Mouse (Mus musculus): ENCODE results near the gene Klf13. TPM values are rescaled to one million over a fixed set of nuclear protein-coding genes. Genes with fewer than 3 reads are reported as not detected.

Klf13 gene
- polyA plus RNA-seq, 1 experiment from 2014 or later: 16.7 TPM

- no peaks in the 10 kb centered on the region for H3K36me3 ChIP-seq
- peaks cover 31% of the 10 kb centered on the region for H3K4me1 ChIP-seq (replicated peaks)
- H3K9me3 ChIP-seq (replicated peaks): no peaks in the 10 kb centered on the region
- peak overlapping the region; percentile 86 for H3K27ac ChIP-seq (ENCODE audit: poor library complexity, severe bottlenecking)
- no peak for ATAC-seq (ENCODE audit: insufficient number of reproducible peaks, low FRiP score)
- H3K27me3 ChIP-seq (replicated peaks): no peaks in the 10 kb centered on the region
- peak overlapping the region; percentile 79 for H3K4me3 ChIP-seq
- WGBS: 1% methylated on average over 34 of the region's 34 CpGs
- H3K9ac ChIP-seq: peak overlapping the region; percentile 92
- peak overlapping the region; percentile 87 for H3K4me2 ChIP-seq
Measured at GRCm38 (mm10) chr7:63936188-63936985, 2.3 kb downstream of the Klf13 start.

DNA sequence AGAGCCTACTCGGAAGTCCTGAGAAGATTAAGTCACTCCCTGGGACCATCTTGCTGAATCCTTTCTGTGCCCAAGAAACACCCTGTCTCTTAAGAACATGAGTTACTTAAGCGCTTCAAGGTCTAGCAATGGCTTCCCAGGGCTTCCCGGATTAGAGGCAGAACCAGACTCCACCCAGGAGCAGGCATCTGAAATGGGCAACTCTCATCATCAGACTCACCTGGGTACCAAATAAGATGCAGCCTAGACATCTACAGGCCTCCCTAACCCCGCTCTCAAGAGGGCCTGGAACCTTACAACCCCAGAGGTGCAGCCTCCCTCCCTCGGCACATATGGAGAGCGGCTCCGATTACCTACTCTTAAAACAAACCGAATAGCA is 2.9 kb downstream of the Klf13 start:
- peak overlapping the region; percentile 92 for H3K9ac ChIP-seq
- H3K27me3 ChIP-seq (replicated peaks): no peaks in the 10 kb centered on the region
- H3K4me2 ChIP-seq: peak overlapping the region; percentile 87
- no peak for ATAC-seq (ENCODE audit: insufficient number of reproducible peaks, low FRiP score)
- H3K27ac ChIP-seq (ENCODE audit: poor library complexity, severe bottlenecking): peak overlapping the region; percentile 86; the same call in 1 of the 2 replicates
- H3K4me3 ChIP-seq: peak overlapping the region; percentile 79
- 20% methylated on average over 8 of the region's 8 CpGs for WGBS
- H3K36me3 ChIP-seq: no peaks in the 10 kb centered on the region
- peaks cover 31% of the 10 kb centered on the region for H3K4me1 ChIP-seq (replicated peaks)
- H3K9me3 ChIP-seq (replicated peaks): no peaks in the 10 kb centered on the region

GRCm38 (mm10) chr7:63934530-63934929 is 4.2 kb downstream of the Klf13 start:
- H3K27ac ChIP-seq (ENCODE audit: poor library complexity, severe bottlenecking): no peak overlapping the region
- ATAC-seq (ENCODE audit: insufficient number of reproducible peaks, low FRiP score): no peak
- no peaks in the 10 kb centered on the region for H3K27me3 ChIP-seq (replicated peaks)
- no peak overlapping the region for H3K4me3 ChIP-seq
- H3K9ac ChIP-seq: peak overlapping the region; percentile 43; the same call in 1 of the 2 replicates
- H3K4me2 ChIP-seq: no peak overlapping the region
- H3K4me1 ChIP-seq (replicated peaks): peaks cover 28% of the 10 kb centered on the region
- WGBS: 42% methylated on average over 1 of the region's 1 CpGs
- no peaks in the 10 kb centered on the region for H3K36me3 ChIP-seq
- H3K9me3 ChIP-seq (replicated peaks): no peaks in the 10 kb centered on the region

DNA sequence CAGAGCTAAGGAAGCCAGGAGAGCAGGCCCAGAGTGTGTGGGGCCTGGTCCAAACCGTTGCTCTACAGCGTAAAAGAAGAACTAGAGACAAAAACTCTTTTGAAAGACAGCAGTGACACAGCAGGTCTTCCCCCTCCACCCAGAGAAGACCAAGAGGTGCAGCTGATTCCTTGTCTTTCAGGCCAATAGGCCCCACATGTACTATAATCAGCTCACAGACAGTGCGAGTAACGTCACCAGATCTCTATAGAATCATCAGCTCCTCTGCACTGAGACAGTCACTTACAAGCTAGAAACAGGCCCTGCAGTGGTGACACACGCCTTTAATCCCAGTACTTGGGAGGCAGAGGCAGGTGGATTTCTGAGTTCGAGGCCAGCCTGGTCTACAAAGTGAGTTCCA is 4.8 kb downstream of the Klf13 start:
- 69% methylated on average over 6 of the region's 6 CpGs for WGBS
- H3K9ac ChIP-seq: no peak overlapping the region
- no peak overlapping the region for H3K4me2 ChIP-seq
- no peaks in the 10 kb centered on the region for H3K36me3 ChIP-seq
- no peak overlapping the region for H3K4me3 ChIP-seq
- H3K27me3 ChIP-seq (replicated peaks): no peaks in the 10 kb centered on the region
- ATAC-seq (ENCODE audit: insufficient number of reproducible peaks, low FRiP score): no peak
- H3K27ac ChIP-seq (ENCODE audit: poor library complexity, severe bottlenecking): no peak overlapping the region
- H3K9me3 ChIP-seq (replicated peaks): no peaks in the 10 kb centered on the region
- H3K4me1 ChIP-seq (replicated peaks): peaks cover 30% of the 10 kb centered on the region

DNA sequence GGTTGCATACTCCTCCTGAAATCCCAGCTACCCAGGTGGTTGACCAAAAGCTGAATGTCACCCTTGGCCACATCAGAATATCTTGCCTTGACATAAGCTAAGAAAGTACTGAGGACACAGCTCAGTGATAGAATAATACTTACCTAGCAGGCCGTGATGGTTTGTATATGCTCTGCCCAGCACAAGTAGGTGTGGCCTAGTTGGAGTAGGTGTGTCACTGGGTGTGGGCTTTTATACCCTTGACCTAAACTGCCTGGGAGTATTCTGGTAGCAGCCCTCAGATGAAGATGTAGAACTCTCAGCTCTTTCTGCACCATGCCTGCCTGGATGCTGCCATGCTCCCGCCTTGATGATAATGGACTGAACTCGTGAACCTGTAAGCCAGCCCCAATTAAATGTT is 6.3 kb downstream of the Klf13 start:
- Histone ChIP-seq H3K4me3 (no peak overlapping the region), H3K4me1 (replicated peaks) (peaks cover 35% of the 10 kb centered on the region), H3K9me3 (replicated peaks) (no peaks in the 10 kb centered on the region), H3K4me2 (no peak overlapping the region), H3K27me3 (replicated peaks) (no peaks in the 10 kb centered on the region), H3K27ac (ENCODE audit: poor library complexity, severe bottlenecking) (no peak overlapping the region), H3K9ac (no peak overlapping the region), H3K36me3 (no peaks in the 10 kb centered on the region)
- no peak for ATAC-seq (ENCODE audit: insufficient number of reproducible peaks, low FRiP score)
- WGBS: 82% methylated on average over 3 of the region's 3 CpGs

- no peaks in the 10 kb centered on the region for H3K9me3 ChIP-seq (replicated peaks)
- H3K4me1 ChIP-seq (replicated peaks): peaks cover 34% of the 10 kb centered on the region
- no peaks in the 10 kb centered on the region for H3K27me3 ChIP-seq (replicated peaks)
- H3K4me2 ChIP-seq: no peak overlapping the region
- H3K9ac ChIP-seq: no peak overlapping the region
- no peak overlapping the region for H3K27ac ChIP-seq (ENCODE audit: poor library complexity, severe bottlenecking)
- no peak for ATAC-seq (ENCODE audit: insufficient number of reproducible peaks, low FRiP score)
- no peak overlapping the region for H3K4me3 ChIP-seq
- WGBS: 86% methylated on average over 5 of the region's 5 CpGs
- H3K36me3 ChIP-seq: no peaks in the 10 kb centered on the region
Measured at GRCm38 (mm10) chr7:63930766-63931165, 7.9 kb downstream of the Klf13 start.

DNA sequence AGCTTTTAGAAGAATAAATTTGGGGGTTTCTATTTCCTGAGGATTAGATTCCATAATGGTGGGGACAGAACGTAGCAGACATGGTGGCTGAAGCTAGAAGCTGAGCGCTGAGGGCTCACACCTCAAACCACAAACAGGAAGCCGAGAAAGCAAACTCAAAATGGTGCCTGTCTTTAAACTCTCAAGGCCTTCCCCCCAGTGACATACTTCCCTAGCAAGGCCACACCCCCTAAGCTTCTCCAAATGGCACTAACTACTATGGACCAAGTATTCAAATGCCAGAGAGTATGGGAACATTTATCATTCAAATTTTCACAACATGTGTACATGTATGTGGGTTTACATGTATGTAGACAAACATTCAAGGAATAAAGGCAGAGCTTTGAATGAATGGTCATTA is 8.6 kb downstream of the Klf13 start:
- WGBS: 90% methylated on average over 3 of the region's 3 CpGs
- no peak overlapping the region for H3K9ac ChIP-seq
- H3K4me1 ChIP-seq (replicated peaks): peaks cover 34% of the 10 kb centered on the region
- H3K27me3 ChIP-seq (replicated peaks): no peaks in the 10 kb centered on the region
- H3K27ac ChIP-seq (ENCODE audit: poor library complexity, severe bottlenecking): no peak overlapping the region
- no peaks in the 10 kb centered on the region for H3K9me3 ChIP-seq (replicated peaks)
- no peak overlapping the region for H3K4me2 ChIP-seq
- no peak for ATAC-seq (ENCODE audit: insufficient number of reproducible peaks, low FRiP score)
- no peaks in the 10 kb centered on the region for H3K36me3 ChIP-seq
- no peak overlapping the region for H3K4me3 ChIP-seq

DNA sequence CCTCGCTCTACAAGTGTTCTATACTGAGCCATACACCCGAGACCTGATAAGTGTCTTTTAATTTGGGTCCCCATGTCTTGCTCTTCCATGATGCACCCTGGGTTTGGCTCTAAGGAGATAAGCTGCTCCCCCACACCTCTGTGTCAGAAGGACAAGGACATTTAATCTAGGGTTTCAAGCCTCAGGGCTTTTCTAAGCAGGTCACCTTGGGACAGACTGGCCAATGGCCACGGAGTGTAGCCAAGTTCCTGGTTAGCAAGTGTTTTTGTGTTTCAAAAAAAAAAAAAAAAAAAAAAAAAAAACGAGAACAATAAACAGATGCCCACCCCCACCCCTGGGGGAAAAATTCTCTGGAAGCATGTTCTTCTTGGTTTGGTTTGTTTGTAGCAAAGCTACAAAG is 9.6 kb downstream of the Klf13 start:
- ATAC-seq (ENCODE audit: insufficient number of reproducible peaks, low FRiP score): no peak
- Histone ChIP-seq H3K27me3 (replicated peaks) (no peaks in the 10 kb centered on the region), H3K36me3 (no peaks in the 10 kb centered on the region), H3K27ac (ENCODE audit: poor library complexity, severe bottlenecking) (no peak overlapping the region), H3K9me3 (replicated peaks) (no peaks in the 10 kb centered on the region), H3K9ac (no peak overlapping the region), H3K4me2 (no peak overlapping the region), H3K4me3 (no peak overlapping the region), H3K4me1 (replicated peaks) (peaks cover 34% of the 10 kb centered on the region)
- WGBS: 79% methylated on average over 4 of the region's 4 CpGs

DNA sequence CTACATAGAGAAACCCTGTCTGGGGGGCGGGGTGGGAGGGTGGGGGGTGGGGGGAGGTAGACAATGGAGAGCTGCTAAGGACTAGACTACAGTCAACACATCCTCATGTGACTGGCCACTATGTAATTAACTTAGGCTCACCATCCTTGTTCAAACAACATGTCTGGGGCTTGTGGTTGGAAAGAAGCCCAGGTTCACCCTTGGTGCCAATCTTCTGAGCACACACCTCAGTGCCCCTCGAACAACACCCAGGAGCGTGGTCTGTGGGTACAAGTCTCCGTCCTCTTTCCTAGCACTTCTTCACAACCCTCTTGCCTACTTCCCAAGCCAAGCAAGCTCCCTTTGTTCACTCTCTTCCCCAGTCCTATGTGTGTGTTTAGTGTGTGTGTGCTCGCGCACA is 11.6 kb downstream of the Klf13 start:
- H3K36me3 ChIP-seq: no peaks in the 10 kb centered on the region
- H3K27ac ChIP-seq (ENCODE audit: poor library complexity, severe bottlenecking): no peak overlapping the region
- H3K9ac ChIP-seq: no peak overlapping the region
- H3K4me2 ChIP-seq: no peak overlapping the region
- ATAC-seq (ENCODE audit: insufficient number of reproducible peaks, low FRiP score): no peak
- WGBS: 96% methylated on average over 6 of the region's 6 CpGs
- peaks cover 3% of the 10 kb centered on the region; the same call in 1 of the 2 replicates for H3K9me3 ChIP-seq (replicated peaks)
- H3K4me3 ChIP-seq: no peak overlapping the region
- no peaks in the 10 kb centered on the region for H3K27me3 ChIP-seq (replicated peaks)
- peaks cover 33% of the 10 kb centered on the region for H3K4me1 ChIP-seq (replicated peaks)

DNA sequence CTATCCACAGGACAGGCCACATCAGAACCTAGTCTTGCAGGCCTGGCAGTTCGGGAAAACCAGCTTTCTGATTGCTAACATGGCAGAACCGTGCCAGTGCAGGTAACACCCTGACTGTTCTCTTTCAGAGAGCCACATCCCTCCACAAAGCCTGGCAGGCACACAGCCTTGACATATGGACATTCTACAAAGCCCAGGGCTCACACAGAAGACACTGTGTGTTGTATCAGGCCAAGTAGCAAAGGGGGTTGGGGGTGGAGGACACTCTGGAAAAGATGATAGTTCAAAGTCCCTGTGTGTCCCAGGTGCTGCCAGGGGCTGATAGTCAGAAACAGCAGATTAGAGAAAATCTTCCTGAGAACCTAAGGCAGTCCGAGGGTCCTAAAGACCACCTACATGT is 12.2 kb downstream of the Klf13 start:
- Histone ChIP-seq H3K9ac (no peak overlapping the region), H3K4me3 (no peak overlapping the region), H3K36me3 (no peaks in the 10 kb centered on the region), H3K4me2 (no peak overlapping the region), H3K27me3 (replicated peaks) (no peaks in the 10 kb centered on the region), H3K27ac (ENCODE audit: poor library complexity, severe bottlenecking) (no peak overlapping the region), H3K9me3 (replicated peaks) (peaks cover 3% of the 10 kb centered on the region; the same call in 1 of the 2 replicates), H3K4me1 (replicated peaks) (peaks cover 34% of the 10 kb centered on the region)
- WGBS: 69% methylated on average over 3 of the region's 3 CpGs
- no peak for ATAC-seq (ENCODE audit: insufficient number of reproducible peaks, low FRiP score)

DNA sequence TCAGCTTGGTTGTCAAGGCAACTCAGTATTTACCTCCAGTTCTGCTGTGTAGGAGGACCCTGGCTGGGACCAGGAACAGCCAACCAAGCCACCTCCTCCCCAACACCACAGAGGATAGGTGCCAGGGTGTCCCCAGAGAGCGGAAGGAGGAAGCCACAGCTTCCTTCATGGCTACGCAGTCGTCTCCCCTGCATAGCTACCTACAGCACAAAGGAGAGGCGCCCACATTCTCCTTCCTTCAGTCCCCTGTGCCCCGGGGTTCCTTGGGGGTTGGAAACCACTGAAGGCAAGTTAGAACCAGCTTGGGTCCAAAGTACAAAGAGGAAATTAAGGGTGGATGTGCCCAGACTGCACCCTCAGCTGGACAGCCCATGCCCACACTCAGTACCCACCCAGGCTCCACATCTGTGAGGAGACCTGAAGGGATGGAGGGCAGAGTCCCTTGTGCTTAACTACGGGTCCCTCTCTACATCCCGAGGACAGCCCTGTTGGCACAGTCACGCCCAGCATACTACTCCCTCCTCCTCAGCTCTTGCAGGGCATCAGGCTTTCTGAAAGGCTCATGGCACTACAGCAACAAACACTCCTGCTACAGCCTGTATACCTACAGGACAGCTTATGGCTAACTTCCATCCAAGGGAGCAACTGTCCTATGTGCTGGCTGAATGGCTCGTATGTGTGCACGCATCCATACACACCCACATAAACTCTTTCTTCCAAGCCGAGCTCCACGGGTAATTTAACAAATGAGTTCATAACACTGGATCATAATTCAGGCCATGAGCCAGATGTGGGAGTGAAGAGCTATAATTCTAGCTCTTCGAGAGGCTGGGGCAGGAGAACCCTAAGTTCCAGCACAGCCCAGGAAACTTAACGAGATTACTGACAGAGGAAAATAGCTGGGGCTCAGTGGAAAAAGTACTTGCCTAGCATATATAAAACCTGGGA is 13.0 kb downstream of the Klf13 start:
- H3K4me2 ChIP-seq: no peak overlapping the region
- WGBS: 77% methylated on average over 14 of the region's 14 CpGs
- H3K36me3 ChIP-seq: no peaks in the 10 kb centered on the region
- no peak overlapping the region for H3K4me3 ChIP-seq
- peaks cover 39% of the 10 kb centered on the region for H3K4me1 ChIP-seq (replicated peaks)
- ATAC-seq (ENCODE audit: insufficient number of reproducible peaks, low FRiP score): no peak
- H3K9ac ChIP-seq: no peak overlapping the region
- no peak overlapping the region for H3K27ac ChIP-seq (ENCODE audit: poor library complexity, severe bottlenecking)
- H3K9me3 ChIP-seq (replicated peaks): peaks cover 3% of the 10 kb centered on the region; the same call in 1 of the 2 replicates
- H3K27me3 ChIP-seq (replicated peaks): no peaks in the 10 kb centered on the region
